Mouse (Mus musculus) spleen, adult 2 months (tissue): ENCODE measurements around the gene Scaf1.

Experiments
- CTCF ChIP-seq: fragments of 200-500 bp; IDR thresholded peaks from 2 replicates; pipeline ENCODE4 v1.5.1; 2011; ENCODE audit warnings: mild to moderate bottlenecking, inconsistent platforms; ENCODE audit not compliant: insufficient read depth, insufficient read length, insufficient replicate concordance; ENCODE audit errors: extremely low read depth
- POLR2A ChIP-seq: fragments of 200-500 bp; IDR thresholded peaks from 2 replicates; pipeline ENCODE4 v1.6.1; 2011; ENCODE audit warnings: low read depth, low read length, inconsistent platforms

DNA sequence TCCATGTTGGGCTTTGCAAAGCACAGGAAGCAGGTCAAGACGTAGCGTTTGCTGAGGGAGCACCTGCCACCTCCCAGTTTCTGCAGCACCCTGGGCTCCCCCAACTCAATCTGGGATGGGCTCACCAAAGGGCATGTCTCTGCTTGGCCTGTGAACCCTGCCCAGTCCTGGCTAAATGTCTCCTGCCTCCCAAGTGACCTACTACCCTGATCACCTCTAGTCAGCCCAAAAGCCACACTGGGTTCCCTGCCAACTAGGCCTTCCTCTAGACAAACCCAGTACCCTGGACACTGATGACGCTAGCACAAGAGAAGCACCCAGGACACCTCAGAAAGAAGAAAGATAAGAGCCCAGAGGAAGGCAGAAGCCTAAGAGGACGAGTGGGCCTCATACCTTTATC, 3.3 kb downstream of the Scaf1 start:
- TF ChIP-seq POLR2A: no peak
- no peak for TF ChIP-seq CTCF
